Mouse (Mus musculus): Measurements from ENCODE around the gene Repin1.

The Repin1 gene

DNA sequence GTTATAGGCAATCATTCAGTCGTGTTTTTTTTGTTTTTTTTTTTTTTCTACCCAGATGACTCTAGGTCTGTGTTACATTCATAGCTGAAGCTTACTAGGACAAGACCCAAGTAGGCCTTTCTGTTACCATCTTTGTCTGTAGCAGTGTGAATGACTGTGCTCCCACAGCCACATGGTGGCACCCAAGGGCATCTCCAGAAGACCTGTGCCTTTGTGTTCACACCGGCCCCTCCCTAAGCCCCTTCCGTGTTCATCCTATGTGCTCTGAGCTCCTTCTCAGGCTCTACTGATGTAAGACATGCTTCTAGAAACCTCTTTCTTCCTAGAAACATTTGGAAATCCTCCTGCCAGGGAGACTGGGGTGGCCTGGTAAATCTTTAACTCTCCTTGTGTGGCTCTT, 53.3 kb downstream of the Repin1 start, which contains the start of gene Gimap8:
Gene Gimap8, plus strand, starts transcription at position 240 of the 400 bp plus-strand sequence.
- no peak for TF ChIP-seq POU5F1 (IDR thresholded peaks at IDR 0.05; ENCODE audit: borderline replicate concordance, low read length)
- no peak for TF ChIP-seq CTCF (conservative IDR thresholded peaks at IDR 0.05; ENCODE audit: low read length)
- no peak for TF ChIP-seq NANOG (IDR thresholded peaks at IDR 0.05; ENCODE audit: borderline replicate concordance, low read length)
- Histone ChIP-seq H3K36me3 (ENCODE audit: insufficient read depth, low read length) (no peaks in the 10 kb centered on the region), H3K4me3 (replicated peaks; ENCODE audit: low read length) (no peak within 1 kb of the TSS), H3K27me3 (ENCODE audit: insufficient read depth, low read length) (peaks cover 21% of the 10 kb centered on the region), H3K9me3 (ENCODE audit: low read length) (no peaks in the 10 kb centered on the region), H3K4me1 (replicated peaks; ENCODE audit: low read depth, low read length) (no peaks in the 10 kb centered on the region)

DNA sequence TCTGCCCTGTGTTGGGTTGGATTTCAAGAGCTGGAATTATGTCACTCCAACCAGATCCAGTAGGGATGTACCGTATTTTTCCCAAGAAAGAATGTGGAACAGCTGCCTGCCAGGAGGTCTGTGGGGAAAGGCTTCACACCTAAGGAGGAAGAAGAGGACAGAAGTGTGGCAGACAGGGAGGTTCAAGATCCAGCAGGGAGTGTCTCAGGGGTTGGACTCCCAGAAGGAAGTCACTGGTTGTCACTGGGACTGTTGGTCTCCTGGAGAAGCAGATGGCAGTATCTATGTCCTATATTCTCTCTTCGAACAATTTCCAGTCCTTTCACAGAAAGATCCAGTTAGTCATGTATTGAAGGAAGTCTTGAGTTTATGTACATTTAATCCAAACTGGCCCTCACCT, 53.9 kb downstream of the Repin1 start:
- H3K36me3 ChIP-seq (ENCODE audit: insufficient read depth, low read length), result no peaks in the 10 kb centered on the region
- TF ChIP-seq NANOG (IDR thresholded peaks at IDR 0.05; ENCODE audit: borderline replicate concordance, low read length), result no peak
- no peak for TF ChIP-seq CTCF (conservative IDR thresholded peaks at IDR 0.05; ENCODE audit: low read length)
- no peak for TF ChIP-seq POU5F1 (IDR thresholded peaks at IDR 0.05; ENCODE audit: borderline replicate concordance, low read length)
- H3K9me3 ChIP-seq (ENCODE audit: low read length), result no peaks in the 10 kb centered on the region
- no peak overlapping the region for H3K4me3 ChIP-seq (replicated peaks; ENCODE audit: low read length)
- H3K27me3 ChIP-seq (ENCODE audit: insufficient read depth, low read length), result peaks cover 21% of the 10 kb centered on the region
- H3K4me1 ChIP-seq (replicated peaks; ENCODE audit: low read depth, low read length), result no peaks in the 10 kb centered on the region

Measured in E14TG2a.4 (cell line).